Mouse (Mus musculus): ENCODE results near the gene Cpa2. TPM values are rescaled to one million over a fixed set of nuclear protein-coding genes. Genes with fewer than 3 reads are reported as not detected.

Gene Cpa2
- total RNA-seq, 2 experiments from 2014 or later = not detected

DNA sequence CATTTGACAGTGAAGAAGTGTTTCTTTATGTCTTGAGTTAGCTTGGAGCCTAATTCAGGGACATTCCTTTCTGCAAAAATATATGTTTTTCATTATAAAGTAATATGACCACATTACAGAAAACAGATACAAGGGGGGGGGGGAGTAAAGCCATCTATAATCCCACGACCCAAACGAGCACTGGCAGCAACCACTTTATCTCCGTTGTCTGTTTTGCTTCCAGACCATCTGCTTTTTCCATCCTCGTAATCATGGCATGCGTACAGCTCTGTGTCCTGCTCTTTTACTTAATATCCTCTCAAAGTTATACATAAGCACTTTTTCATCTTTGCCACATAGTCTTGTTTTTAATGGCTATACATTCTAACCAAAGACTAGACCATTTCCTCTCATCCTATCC lies 32.0 kb downstream of the Cpa2 start:
- ATAC-seq (replicated peaks; ENCODE audit: low FRiP score, poor library complexity, severe bottlenecking) = no peak

DNA sequence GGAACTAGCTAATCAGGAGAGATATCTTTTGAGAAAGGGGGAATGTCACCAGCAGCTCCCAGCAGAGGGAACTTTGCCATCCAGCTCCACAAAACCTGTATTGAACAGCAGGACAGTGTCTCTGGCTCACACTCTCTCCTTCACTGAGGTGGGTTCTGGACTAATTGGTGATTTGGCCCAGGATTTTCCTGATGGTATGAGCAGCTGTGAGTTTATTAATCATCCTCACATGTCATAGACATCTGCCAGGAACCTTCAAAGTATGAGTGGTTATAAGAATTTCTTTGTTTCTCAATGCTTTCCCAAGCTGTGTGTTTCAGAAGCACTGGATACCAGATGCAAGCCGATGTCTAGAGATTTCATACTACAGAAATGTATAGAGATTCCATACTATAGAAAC lies 33.6 kb downstream of the Cpa2 start:
- ATAC-seq (replicated peaks; ENCODE audit: low FRiP score, poor library complexity, severe bottlenecking) = no peak

DNA sequence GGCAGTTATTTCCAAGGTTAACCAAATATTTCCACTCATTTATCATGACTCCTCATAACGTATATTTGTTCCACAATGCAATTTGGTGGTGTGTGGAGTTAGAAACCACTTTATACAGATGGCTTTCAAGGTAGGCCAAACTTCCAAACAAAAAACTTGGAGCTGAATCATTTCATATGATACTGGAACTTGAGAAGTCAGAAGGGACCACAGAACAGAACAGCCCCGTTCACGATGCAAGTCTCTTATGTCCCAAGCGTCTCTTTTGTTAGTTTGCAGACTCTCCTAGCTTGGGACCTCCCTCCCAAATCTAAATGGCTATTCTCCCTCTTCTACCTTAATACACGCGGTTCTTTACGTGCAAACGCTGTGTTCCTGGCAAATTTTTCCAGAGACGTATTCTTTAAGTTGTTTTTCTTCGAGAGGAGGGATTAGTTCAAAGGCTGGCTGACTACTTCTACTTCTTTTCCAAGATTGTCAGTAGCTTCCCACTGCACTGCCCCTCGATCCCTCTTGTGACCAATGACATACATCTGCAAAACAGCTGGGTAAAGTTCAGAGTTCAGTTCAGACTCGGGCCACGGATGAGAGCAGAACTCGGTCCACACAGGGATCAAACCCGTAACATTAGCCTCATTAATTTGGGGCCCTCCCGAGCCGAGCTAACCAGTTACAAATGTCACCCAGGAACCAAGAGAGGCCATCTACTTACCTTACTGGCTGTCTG lies 35.3 kb downstream of the Cpa2 start:
- no peak for ATAC-seq (replicated peaks; ENCODE audit: low FRiP score, poor library complexity, severe bottlenecking)

DNA sequence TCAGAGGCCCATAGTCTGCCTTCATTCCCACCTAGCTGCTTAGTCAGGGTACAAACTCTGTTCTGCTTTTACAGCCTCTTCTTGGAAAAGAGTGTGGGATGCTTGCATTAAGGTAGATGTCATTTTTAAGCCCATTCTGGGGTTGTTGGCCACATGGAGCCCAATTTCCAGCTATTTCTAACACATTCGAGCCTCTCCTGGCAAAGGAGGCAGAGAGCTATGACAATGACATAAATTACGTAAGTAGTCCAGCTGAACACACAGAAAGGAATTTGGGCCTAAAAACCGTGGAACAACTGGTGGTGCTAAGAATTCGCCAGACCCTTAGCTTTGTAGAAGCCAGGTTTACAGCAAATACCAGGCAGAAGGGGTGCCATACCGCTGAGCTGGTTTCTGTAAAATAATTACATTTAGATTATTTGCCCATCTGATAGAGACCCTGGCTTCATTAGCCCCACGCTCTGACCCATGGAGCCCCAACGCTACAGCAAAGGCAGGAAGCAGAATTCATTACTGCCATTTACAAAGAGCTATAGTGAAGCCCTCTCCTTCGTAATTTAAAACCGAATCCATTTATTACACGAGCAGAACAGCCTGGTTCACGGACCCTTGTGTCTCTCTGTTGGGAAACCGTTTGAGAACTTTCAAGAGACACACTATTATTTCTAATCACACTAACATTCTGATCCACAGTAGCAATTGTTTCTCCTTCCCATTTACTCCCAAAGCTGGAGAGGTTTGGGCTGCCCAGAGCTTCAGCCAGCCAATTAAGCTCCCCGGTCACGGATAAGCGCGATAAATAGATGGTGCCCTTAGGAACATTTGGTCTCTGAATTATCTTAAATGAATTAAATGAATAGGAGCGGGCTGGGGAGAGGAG lies 38.8 kb downstream of the Cpa2 start:
- no peak for ATAC-seq (replicated peaks; ENCODE audit: low FRiP score, poor library complexity, severe bottlenecking)

DNA sequence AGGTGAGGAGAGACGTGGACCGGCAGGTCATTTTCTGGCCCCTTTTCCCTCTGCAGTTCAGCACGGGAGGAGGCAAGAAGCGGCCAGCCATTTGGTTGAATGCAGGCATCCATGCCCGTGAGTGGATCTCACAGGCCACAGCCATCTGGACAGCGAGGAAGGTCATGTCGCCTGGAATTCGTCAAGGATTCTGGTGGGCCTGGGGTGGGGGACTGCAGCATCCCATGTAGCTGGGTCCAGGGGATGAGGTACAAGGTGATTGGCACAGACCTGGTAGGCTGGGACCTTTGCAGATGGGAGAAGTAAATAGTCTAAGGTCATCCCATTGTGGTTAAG lies 39.4 kb downstream of the Cpa2 start:
- no peak for ATAC-seq (replicated peaks; ENCODE audit: low FRiP score, poor library complexity, severe bottlenecking)

DNA sequence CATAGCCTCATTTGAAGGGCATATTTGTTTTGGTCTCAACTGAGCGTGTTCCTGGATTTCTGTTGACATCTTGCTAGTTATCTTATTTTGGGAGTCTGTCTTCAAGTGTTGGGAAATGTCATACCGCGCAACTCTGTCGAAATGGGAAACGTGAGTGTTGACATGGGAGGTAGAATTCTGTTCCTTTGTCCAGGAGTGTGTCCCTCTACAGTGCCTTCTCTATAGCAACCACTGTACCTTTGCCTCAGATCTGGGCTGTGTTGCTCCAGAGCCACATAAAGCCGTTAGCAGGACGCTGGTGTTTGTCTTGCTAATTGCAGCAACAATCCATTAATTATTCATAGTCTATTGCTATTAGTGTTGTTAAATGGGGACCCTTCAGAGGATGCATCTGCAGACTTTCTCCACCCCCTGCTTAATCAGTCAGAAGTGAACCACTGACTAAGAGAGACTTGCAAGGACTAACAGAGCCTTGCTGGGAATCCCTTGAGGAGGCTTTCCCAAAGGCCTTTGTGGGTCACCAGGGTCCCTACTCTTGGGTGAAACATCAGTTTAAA lies 45.6 kb downstream of the Cpa2 start:
- no peak for ATAC-seq (replicated peaks; ENCODE audit: low FRiP score, poor library complexity, severe bottlenecking)

DNA sequence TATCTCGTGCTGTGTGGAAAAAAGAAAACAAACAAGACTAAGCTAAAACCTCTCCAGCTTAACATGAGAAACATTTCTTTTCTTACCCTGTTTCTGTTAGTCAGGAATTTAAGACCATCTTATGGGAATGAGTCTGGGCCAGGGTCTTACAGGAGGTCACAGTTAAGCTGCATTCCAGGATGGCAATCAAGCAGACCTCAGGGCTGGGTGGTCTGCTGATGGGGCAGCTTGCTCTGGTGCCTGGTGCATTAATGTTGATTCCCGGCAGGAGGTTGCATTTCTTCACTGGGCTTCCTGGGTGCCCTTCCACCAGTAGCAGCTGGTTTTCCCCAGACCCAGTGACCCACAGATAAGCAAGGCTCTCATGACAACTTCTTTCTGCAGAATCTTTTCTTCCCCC lies 48.4 kb downstream of the Cpa2 start:
- no peak for ATAC-seq (replicated peaks; ENCODE audit: low FRiP score, poor library complexity, severe bottlenecking)

DNA sequence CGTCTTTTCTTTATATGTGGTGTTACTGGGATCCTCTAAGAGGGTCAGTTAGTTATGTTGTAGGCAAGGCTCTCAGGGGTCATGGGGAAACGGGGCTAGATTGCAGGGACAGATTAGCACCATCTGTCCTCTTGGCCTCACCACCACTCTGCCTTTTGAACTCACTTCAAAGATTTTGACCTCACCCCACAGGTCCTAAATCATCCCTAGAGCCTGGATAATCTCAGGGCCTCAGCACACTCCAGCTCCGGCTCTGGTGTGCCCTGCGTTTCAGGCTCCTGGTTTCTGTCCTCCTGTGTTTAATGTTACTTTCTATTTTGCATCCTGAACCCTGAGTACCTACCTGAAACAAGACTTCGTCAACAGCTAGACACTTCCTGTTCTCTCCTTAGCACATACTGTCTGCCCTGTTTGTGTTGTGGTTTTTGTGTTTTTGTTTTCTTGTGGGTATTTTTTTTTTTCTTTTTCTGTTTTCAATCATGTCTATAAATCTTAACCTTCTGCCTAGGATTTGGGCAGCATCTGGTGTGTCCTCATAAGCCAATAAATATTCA lies 50.5 kb downstream of the Cpa2 start:
- no peak for ATAC-seq (replicated peaks; ENCODE audit: low FRiP score, poor library complexity, severe bottlenecking)

DNA sequence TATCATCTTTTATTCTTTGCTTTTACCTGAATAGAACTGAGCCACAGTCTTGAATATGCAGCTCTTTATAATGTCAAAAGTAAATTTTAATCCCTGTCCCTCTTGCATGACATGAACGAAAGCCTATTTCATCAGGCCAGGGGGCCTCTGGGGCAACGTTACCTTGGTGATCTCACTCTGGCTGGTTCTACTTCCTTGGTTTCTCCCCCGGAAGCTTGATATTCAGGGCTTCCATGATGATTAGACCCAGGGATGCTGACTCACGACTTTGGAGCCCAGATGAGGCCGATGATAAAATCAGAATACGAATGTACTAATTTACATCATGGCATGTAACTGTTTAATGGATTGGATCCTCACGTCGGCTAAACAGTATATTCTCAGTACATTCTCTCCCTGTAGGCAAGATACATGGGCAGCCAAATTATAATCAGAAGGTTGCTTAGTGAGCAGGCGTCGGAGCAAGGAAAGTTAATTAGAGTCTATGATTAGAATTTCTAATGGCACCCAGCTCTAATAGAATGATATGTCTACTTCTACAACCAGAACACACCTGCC lies 51.1 kb downstream of the Cpa2 start:
- ATAC-seq (replicated peaks; ENCODE audit: low FRiP score, poor library complexity, severe bottlenecking) = no peak

DNA sequence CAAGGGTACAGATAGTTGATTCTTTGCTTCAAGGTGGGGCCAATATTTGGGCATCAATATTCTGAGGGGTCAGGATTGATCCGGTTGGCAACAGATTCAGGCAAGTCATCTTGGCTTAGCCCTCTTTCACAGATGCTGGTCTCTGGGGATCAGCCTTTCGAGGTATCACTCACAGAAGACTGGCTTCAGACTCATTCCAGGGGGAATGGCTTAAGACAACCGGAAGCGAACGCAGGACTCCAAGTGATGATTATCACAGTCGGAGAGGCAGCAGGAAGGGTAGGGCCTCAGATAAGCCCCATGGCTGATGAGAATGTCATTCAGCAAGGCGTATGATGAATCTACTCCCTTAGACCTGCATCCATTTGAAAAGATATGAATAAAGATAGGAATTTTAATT lies 53.0 kb downstream of the Cpa2 start:
- ATAC-seq (replicated peaks; ENCODE audit: low FRiP score, poor library complexity, severe bottlenecking) = no peak

DNA sequence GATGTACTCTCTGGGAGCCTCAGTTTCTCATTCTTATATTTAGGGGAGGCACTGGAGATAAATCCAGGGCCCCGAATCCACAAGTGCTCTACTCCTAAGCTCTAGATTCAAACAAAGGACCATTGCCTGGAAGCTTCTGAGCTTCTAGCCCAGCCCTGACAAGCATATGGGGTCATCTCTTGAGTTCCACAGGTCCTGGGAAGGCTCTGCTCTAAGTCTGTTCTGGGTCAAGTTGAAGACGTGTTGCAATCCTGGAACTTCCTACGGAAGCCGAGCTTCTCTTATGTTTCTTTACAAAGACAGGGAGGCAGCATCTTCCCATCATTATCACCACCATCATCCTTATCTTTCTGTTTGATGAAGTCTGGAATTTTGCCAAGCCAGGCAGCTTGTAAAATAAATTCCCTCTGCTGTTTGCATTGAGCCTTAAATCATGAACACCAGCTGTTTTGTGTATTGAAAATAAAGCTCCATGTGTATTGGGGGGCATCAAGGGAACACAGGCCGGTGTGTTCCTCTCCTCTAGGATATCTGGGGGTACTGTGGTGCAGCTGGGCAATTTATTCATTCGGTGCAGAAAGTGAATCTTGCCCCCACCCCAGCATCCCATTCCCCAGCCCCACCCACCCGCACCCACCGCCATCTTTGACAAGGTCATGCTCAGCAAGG lies 55.0 kb downstream of the Cpa2 start:
- no peak for ATAC-seq (replicated peaks; ENCODE audit: low FRiP score, poor library complexity, severe bottlenecking)

DNA sequence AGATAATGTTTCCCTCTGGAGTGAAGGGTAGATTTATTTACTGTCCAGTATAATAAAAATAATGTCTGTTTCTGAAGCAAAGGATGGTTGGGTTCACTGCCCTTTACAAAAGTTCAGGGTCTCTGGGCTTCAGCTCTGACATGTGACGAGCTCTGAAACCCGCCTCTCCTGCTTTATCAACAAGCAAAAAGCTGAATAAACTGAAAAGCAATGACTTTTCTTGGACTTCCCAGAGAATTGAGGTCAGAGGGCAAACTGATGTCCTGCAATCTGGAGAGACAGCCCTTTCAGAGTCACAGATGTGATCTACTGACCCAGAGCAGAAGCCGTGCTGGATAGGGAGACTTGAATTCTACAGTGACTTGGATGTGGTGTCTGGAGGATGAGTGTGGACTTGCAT lies 58.7 kb downstream of the Cpa2 start:
- ATAC-seq (replicated peaks; ENCODE audit: low FRiP score, poor library complexity, severe bottlenecking) = no peak

DNA sequence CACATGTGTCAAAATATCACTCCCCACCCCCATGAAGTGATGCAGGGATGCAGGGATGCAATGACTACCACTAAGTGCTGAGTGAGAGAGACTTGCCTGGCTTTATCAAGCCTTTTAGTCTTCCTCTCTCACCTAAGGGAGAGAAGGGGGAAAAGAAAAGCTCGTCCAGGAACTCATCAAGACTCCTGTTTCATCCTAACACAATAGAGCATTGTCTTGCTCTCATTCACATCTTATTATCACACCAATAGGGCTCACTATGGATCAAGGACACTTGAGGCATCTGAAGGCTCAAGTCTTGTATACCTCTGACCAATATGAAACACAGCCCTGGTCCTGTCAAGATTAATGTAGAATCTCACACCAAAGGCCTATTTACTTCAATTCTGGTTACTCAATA lies 59.6 kb downstream of the Cpa2 start:
- no peak for ATAC-seq (replicated peaks; ENCODE audit: low FRiP score, poor library complexity, severe bottlenecking)

DNA sequence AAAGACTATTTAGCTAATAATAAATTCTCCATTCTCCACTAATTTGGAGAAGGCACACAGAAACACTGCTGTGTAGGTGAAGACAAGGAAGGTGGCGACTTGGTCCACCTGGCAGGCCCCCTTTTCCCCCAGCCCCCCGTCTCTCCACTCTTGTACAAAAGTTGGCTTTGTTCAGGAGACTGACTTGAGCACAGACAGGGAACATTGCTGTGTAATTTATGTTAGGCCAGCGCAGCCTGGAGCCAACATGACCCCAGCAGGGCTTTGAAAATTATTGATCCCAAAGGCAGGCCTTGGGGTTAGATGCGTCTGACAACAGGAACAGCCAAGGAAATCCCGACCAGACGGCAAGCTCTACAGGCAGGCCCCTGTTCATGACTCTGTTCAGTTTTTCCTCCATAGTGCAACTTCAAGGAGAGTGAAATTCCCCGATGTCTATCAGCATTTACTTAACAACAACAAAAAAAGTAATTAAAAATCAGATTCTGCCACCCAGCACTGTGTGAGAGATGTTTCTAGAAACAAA lies 63.0 kb downstream of the Cpa2 start:
- no peak for ATAC-seq (replicated peaks; ENCODE audit: low FRiP score, poor library complexity, severe bottlenecking)

DNA sequence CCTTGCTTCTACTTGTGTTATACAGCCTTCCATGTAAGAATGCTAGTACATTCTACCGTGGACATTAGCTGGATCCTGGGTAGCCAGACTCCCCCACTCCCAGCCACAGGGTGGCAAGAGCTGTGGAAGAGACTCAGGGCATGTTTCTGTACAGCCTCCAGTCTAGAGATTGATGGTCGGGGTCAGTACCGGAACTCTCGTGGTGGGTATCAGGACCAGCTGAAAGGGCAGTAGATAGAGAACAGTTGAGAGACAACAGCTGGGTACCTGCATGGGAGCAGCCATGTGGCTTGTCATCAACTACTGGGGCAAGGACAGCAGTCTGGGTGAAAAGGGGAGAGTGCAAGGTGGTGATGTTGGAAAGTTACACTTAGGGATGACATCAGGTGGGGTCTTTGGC lies 63.7 kb downstream of the Cpa2 start:
- no peak for ATAC-seq (replicated peaks; ENCODE audit: low FRiP score, poor library complexity, severe bottlenecking)

DNA sequence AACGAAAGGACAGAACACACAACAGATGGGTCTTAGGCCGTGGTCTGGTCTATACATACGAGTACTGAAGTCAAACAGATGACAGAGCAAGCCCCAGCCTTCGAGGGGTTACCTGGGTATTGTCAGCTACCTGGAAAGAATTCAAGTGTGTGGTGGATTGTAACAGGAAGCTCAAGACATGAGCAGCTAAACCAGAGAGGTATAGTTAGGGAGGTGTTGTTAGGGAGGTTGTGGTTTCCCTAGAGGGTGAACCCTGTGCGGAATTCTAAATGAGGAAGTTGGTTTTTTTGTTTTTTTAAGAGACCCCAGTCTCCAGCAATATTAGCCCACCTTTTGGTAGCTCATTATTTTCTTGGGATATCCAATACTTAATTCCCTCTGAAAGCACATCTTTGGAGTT lies 64.3 kb downstream of the Cpa2 start:
- no peak for ATAC-seq (replicated peaks; ENCODE audit: low FRiP score, poor library complexity, severe bottlenecking)

DNA sequence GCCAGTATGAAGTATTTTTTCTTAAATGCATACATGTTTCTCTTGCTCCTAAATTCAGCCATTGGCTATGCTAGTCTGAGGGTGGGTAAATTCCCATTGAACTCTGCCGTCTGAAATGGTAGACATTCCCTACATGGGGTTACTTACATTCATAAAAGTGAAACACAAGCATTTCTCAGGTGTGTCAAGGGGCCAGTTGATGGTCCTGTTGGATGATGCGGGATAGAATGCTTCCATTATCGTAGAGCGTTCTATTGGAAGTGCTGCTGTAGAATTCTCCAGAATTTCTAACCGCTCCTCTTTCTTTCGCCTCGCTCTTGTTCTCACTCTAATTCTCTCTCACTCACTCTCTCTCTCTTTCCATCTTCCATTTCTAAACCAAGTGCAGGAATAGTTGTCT lies 69.3 kb downstream of the Cpa2 start, which contains the start of gene Cpa5:
Cpa5 (plus strand) TSS at position 301 of the 400 bp plus-strand sequence.
- ATAC-seq (replicated peaks; ENCODE audit: low FRiP score, poor library complexity, severe bottlenecking) = no peak

DNA sequence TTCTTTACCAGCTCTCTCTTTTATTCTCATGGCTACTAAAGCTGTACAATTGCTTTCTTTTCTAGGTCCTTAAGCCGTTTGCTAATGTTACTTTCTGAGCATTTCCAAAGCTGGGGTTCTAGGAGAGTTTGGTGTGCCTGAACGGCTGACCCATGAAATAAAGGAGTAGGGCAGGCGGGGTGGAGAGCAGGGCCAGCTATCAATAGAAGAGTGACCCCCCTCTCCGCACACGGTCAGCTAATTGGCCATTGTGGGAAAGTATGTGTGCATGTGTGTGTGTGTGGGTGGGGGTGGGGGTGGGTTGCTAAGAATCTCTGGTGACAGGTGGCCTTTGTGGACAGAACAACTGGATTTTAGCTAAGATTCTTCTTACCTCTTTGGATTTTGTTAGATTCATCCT lies 69.8 kb downstream of the Cpa2 start:
- ATAC-seq (replicated peaks; ENCODE audit: low FRiP score, poor library complexity, severe bottlenecking) = no peak

All from erythroid progenitor cell, adult 5-6 weeks (primary cell).